Mouse (Mus musculus): ENCODE measurements around the gene Nkap. TPM values are rescaled to one million over a fixed set of nuclear protein-coding genes. Genes with fewer than 3 reads are reported as not detected.
"Not testable (repeated sequence)": the region's sequence is repeated elsewhere in the genome, so short reads cannot be mapped to it uniquely, and the experiment has no call there.

Nkap gene
- total and polyA plus RNA-seq, 2 experiments from 2014 or later, result 19.5 to 30.6 TPM

DNA sequence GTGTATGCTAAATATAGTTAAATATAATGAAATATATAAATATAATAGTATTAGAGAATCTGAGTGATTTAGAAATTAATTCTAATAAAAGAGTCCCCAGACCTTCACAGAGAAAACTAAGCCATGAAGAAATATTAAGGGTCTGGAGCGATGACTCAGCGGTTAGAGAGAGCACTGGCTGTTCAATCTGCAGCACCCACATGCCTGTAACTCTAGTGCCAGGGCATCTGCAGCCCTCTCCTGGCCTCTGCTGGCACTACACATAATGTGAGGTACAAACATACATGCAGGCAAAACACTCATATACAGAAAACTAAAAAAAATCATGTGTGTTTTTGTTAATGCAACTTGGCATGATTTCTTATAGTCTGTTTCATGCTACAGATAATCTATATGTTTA is 18.4 kb downstream of the Nkap start:
- Histone ChIP-seq H3K9me3 (ENCODE audit: low read length) (no peaks in the 10 kb centered on the region), H3K4me1 (ENCODE audit: insufficient read depth) (no peaks in the 10 kb centered on the region), H3K9ac (no peak overlapping the region), H3K27me3 (ENCODE audit: insufficient read depth, low read length) (no peaks in the 10 kb centered on the region), H3K36me3 (ENCODE audit: insufficient read depth) (0 out of 2 replicates have a peak, but pooled peaks cover 7% of the 10 kb centered on the region), H3K4me3 (ENCODE audit: low read depth, low read length) (no peak overlapping the region), H3K27ac (ENCODE audit: low read depth, low read length) (no peak overlapping the region), H3K4me2 (ENCODE audit: low read depth) (no peak overlapping the region)
- WGBS, result 90% methylated on average over 2 of the region's 2 CpGs
- TF ChIP-seq CTCF (IDR thresholded peaks at IDR 0.05; ENCODE audit: low read depth), result peak; percentile 41
- DNase-seq (no peak), ATAC-seq (peak; percentile 36; the same call in 1 of the 2 replicates)

DNA sequence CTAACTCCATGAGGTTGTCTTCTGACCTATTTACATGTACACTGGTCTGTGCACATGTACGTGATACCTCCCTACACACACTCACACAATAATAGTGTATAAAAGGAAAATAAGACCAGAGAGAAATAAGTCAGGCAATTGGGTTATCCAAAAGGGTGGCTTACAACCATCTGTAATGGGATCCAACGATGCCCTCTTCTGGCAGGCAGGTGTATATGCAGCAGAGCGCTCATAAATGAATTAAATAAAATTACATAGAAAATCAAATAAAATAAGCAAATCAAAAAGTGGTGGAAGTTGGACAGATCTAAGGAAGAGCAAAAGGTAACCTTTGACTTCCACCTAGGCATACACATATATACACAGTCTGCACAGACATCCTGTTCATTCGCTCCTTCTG is 31.2 kb downstream of the Nkap start:
- ATAC-seq (no peak), DNase-seq (no peak)
- Histone ChIP-seq H3K9ac (no peak overlapping the region), H3K4me2 (ENCODE audit: low read depth) (no peak overlapping the region), H3K4me3 (ENCODE audit: low read depth, low read length) (no peak overlapping the region), H3K36me3 (ENCODE audit: insufficient read depth) (no peaks in the 10 kb centered on the region), H3K9me3 (ENCODE audit: low read length) (no peaks in the 10 kb centered on the region), H3K27ac (ENCODE audit: low read depth, low read length) (no peak overlapping the region), H3K4me1 (ENCODE audit: insufficient read depth) (no peaks in the 10 kb centered on the region), H3K27me3 (ENCODE audit: insufficient read depth, low read length) (no peaks in the 10 kb centered on the region)
- peak; percentile 30; the same call in 1 of the 2 replicates for TF ChIP-seq CTCF (IDR thresholded peaks at IDR 0.05; ENCODE audit: low read depth)
- WGBS, result 61% methylated on average over 4 of the region's 4 CpGs

DNA sequence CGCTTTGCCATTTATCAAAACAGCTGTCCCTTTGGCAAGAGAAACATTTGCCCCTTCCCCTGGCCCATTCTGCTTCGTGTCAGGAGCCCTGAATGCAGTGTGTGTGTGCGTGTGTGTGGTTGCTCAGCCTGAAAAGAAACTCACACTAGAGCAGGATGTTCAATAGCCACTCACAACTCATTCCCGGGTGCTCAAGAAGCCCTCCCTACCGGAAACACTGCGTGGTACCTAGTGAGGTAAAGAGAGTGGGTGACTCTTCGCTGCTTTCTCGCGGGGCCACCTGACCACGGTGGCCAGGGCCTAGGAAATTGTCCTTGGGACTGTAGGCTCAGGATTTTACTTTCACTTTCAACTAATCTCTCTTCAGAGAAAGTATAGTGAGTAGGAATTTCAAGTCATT is 34.6 kb downstream of the Nkap start:
- DNase-seq (no peak), ATAC-seq (no peak)
- no peaks in the 10 kb centered on the region for H3K27me3 ChIP-seq (ENCODE audit: insufficient read depth, low read length)
- no peak overlapping the region for H3K27ac ChIP-seq (ENCODE audit: low read depth, low read length)
- H3K4me1 ChIP-seq (ENCODE audit: insufficient read depth), result no peaks in the 10 kb centered on the region
- H3K4me2 ChIP-seq (ENCODE audit: low read depth), result no peak overlapping the region
- H3K4me3 ChIP-seq (ENCODE audit: low read depth, low read length), result no peak overlapping the region
- H3K9ac ChIP-seq, result no peak overlapping the region
- TF ChIP-seq CTCF (IDR thresholded peaks at IDR 0.05; ENCODE audit: low read depth), result no peak
- WGBS, result 68% methylated on average over 10 of the region's 10 CpGs
- H3K36me3 ChIP-seq (ENCODE audit: insufficient read depth), result no peaks in the 10 kb centered on the region
- H3K9me3 ChIP-seq (ENCODE audit: low read length), result no peaks in the 10 kb centered on the region

DNA sequence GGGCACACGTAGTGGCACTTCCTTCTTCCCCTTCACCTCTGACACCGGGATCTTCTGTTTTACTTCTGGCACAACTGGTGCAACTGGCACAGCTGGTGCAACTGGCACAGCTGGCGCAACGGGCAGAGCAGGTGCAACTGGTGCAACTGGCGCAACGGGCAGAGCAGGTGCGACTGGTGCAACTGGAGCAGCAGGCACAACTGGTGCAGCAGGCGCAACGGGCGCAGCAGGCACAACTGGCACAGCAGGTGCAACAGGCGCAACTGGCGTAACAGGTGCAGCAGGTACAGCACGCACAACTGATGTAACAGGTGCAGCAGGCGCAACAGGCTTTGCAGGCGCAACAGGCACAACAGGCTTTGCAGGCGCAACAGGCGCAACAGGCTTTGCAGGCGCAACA is 36.5 kb downstream of the Nkap start:
- H3K9ac ChIP-seq, result no peak overlapping the region
- no peak overlapping the region for H3K4me3 ChIP-seq (ENCODE audit: low read depth, low read length)
- 79% methylated on average over 18 of the region's 18 CpGs for WGBS
- H3K36me3 ChIP-seq (ENCODE audit: insufficient read depth), result no peaks in the 10 kb centered on the region
- no peak for TF ChIP-seq CTCF (IDR thresholded peaks at IDR 0.05; ENCODE audit: low read depth)
- DNase-seq, result no peak
- H3K9me3 ChIP-seq (ENCODE audit: low read length), result no peaks in the 10 kb centered on the region
- ATAC-seq, result no peak
- H3K27me3 ChIP-seq (ENCODE audit: insufficient read depth, low read length), result no peaks in the 10 kb centered on the region
- H3K27ac ChIP-seq (ENCODE audit: low read depth, low read length), result no peak overlapping the region
- no peaks in the 10 kb centered on the region for H3K4me1 ChIP-seq (ENCODE audit: insufficient read depth)
- no peak overlapping the region for H3K4me2 ChIP-seq (ENCODE audit: low read depth)

DNA sequence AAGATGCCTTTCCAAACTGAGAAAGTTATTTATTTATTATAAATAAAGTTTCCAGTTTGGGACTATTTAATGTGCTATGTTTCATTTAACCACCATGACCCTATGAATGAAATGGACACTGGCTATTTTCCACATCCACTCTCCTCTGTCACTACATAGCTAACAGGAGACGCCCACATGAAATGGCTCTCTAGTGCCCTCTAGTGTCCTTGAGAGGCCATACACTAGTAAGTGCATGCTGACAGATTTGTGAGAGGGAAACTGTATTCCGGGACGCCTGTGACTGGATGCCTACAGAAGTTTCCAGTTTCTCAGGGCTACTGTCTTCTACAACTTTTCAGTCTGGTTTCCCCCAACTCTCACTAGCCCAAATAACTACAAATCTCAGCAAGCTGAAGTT is 40.5 kb downstream of the Nkap start:
- Histone ChIP-seq H3K4me3 (ENCODE audit: low read depth, low read length) (no peak overlapping the region), H3K36me3 (ENCODE audit: insufficient read depth) (no peaks in the 10 kb centered on the region), H3K4me1 (ENCODE audit: insufficient read depth) (no peaks in the 10 kb centered on the region), H3K27me3 (ENCODE audit: insufficient read depth, low read length) (no peaks in the 10 kb centered on the region), H3K9ac (no peak overlapping the region), H3K9me3 (ENCODE audit: low read length) (no peaks in the 10 kb centered on the region), H3K4me2 (ENCODE audit: low read depth) (no peak overlapping the region), H3K27ac (ENCODE audit: low read depth, low read length) (no peak overlapping the region)
- ATAC-seq, result peak; percentile 50
- DNase-seq, result peak; percentile 40
- TF ChIP-seq CTCF (IDR thresholded peaks at IDR 0.05; ENCODE audit: low read depth), result peak; percentile 60
- whole genome bisulfite sequencing, result 42% methylated on average over 3 of the region's 3 CpGs

DNA sequence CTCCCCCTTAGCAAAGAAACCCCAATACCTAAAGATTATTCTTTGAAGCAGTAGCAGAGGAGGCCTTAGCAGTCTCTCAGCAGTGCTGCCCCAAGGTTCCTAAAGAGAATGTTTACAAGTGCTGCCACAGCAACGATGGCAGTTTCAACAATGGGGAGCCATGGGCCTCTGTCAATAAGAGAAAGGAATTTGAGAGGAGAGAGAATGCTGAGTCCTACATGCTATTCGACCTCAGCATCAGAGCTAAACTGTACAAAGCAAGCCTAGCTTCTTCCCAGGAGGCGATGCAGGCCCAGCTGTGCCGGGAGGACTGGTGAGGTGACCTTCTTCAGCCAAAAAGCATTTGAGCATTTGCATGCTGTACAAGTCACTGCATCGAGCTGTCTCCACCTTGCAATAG is 42.1 kb downstream of the Nkap start, which contains the start of gene Akap14:
Gene Akap14 (minus strand): TSS at position 101 of the 400 bp plus-strand sequence.
- no peaks in the 10 kb centered on the region for H3K9me3 ChIP-seq (ENCODE audit: low read length)
- H3K36me3 ChIP-seq (ENCODE audit: insufficient read depth), result no peaks in the 10 kb centered on the region
- H3K27me3 ChIP-seq (ENCODE audit: insufficient read depth, low read length), result no peaks in the 10 kb centered on the region
- ATAC-seq, result no peak
- no peak for TF ChIP-seq CTCF (IDR thresholded peaks at IDR 0.05; ENCODE audit: low read depth)
- no peak within 1 kb of the TSS for H3K27ac ChIP-seq (ENCODE audit: low read depth, low read length)
- no peak within 1 kb of the TSS for H3K4me3 ChIP-seq (ENCODE audit: low read depth, low read length)
- DNase-seq, result no peak
- H3K9ac ChIP-seq, result no peak within 1 kb of the TSS
- no peak within 1 kb of the TSS for H3K4me2 ChIP-seq (ENCODE audit: low read depth)
- H3K4me1 ChIP-seq (ENCODE audit: insufficient read depth), result no peaks in the 10 kb centered on the region
- WGBS, result 33% methylated on average over 5 of the region's 5 CpGs

DNA sequence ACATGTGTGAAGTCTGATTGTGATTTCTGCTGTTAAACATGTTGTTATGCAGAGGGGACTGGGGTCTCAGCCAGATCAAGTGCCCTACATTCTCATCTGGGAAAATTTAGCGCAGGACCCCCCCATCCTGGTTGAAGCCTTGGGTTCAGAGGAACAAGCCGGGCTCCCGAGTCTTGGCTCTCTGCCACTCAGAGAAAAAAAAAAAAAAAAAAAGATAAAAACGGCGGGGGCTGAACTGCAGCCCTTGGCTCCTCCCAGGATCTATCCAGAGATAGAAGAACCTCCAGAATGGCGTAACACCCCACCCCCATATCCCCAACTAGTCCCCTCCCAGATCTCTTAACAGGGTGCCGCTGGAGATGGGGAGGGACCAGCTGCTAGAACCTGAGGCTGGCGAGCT is 57.8 kb downstream of the Nkap start:
- WGBS, result 60% methylated on average over 8 of the region's 8 CpGs
- not testable (repeated sequence) for ATAC-seq, DNase-seq

DNA sequence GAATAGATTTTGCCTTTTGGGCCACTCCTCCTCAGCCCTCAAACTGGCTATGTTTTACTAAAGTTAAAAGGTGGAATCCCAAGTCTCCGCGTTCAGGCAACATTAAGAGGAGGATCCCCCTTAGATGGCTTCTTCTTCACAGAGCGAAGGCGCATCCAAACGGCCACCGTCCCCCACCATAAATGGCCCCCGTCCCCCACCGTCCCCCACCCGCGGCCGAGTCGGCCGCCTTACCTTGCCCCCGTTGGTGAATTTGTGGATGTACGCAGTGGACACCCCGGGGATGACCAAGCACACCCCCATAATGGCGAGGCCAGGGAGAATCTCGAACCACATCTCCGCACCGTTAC is 64.1 kb downstream of the Nkap start:
- 0 out of 2 replicates have a peak overlapping the region, but pooled peaks have one; percentile 80 for H3K27ac ChIP-seq (ENCODE audit: low read depth, low read length)
- no peaks in the 10 kb centered on the region for H3K27me3 ChIP-seq (ENCODE audit: insufficient read depth, low read length)
- peak overlapping the region; percentile 57 for H3K9ac ChIP-seq
- H3K4me1 ChIP-seq (ENCODE audit: insufficient read depth), result no peaks in the 10 kb centered on the region
- TF ChIP-seq CTCF (IDR thresholded peaks at IDR 0.05; ENCODE audit: low read depth), result no peak
- ATAC-seq (peak; percentile 45), DNase-seq (no peak)
- no peaks in the 10 kb centered on the region for H3K9me3 ChIP-seq (ENCODE audit: low read length)
- 33% methylated on average over 20 of the region's 20 CpGs for WGBS
- H3K4me2 ChIP-seq (ENCODE audit: low read depth), result peak overlapping the region; percentile 52
- no peaks in the 10 kb centered on the region for H3K36me3 ChIP-seq (ENCODE audit: insufficient read depth)
- peak overlapping the region; percentile 48 for H3K4me3 ChIP-seq (ENCODE audit: low read depth, low read length)

More for the DNA sequence above, 57.8 kb downstream of the Nkap start:
- H3K4me3 ChIP-seq (ENCODE audit: low read depth, low read length); H3K4me1 ChIP-seq (ENCODE audit: insufficient read depth); H3K9me3 ChIP-seq (ENCODE audit: low read length); H3K27me3 ChIP-seq (ENCODE audit: insufficient read depth, low read length); H3K4me2 ChIP-seq (ENCODE audit: low read depth); H3K9ac ChIP-seq; H3K27ac ChIP-seq (ENCODE audit: low read depth, low read length); H3K36me3 ChIP-seq (ENCODE audit: insufficient read depth): not testable (repeated sequence)

All from forebrain, postnatal 0 days (tissue).